Mouse (Mus musculus): ENCODE data around the gene Frmd4a. TPM values are rescaled to one million over a fixed set of nuclear protein-coding genes. Genes with fewer than 3 reads are reported as not detected.

The Frmd4a gene
- polyA plus RNA-seq, 1 experiment from 2014 or later: 57.1 TPM

GRCm38 (mm10) chr2:4439909-4440308, 422.4 kb downstream of the Frmd4a start:
- peaks cover 47% of the 10 kb centered on the region for H3K4me1 ChIP-seq (replicated peaks)
- no peak overlapping the region for H3K4me3 ChIP-seq (replicated peaks)
- peaks cover 9% of the 10 kb centered on the region; the same call in 1 of the 2 replicates for H3K36me3 ChIP-seq
- no peak overlapping the region for H3K4me2 ChIP-seq (replicated peaks)
- ATAC-seq: no peak
- H3K27me3 ChIP-seq: no peaks in the 10 kb centered on the region
- H3K9me3 ChIP-seq: no peaks in the 10 kb centered on the region
- no peak overlapping the region for H3K27ac ChIP-seq
- H3K9ac ChIP-seq (replicated peaks): no peak overlapping the region
- WGBS: 83% methylated on average over 4 of the region's 4 CpGs

DNA sequence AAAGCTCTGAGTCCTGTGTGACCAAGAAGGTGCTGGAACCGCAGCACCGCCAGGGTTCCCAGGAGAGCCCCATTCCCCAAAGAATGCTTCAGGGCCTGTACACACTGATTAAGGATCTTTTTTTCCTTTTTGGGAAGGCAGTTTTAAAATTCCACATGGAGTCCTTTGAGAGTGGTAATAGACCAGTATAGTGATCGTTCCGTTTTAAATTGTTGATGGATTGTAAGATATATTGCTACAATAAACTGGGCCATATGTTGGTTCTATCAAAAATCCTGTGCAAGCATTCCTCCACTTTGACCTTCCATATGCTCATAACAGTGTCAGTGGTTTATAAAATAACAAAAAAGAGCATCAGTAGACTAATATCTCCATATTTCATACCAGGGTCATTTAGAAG, 424.3 kb downstream of the Frmd4a start:
- no peak for ATAC-seq
- Histone ChIP-seq H3K9me3 (no peaks in the 10 kb centered on the region), H3K4me2 (replicated peaks) (no peak overlapping the region), H3K27ac (no peak overlapping the region), H3K4me3 (replicated peaks) (no peak overlapping the region), H3K36me3 (no peaks in the 10 kb centered on the region), H3K9ac (replicated peaks) (no peak overlapping the region), H3K4me1 (replicated peaks) (peaks cover 30% of the 10 kb centered on the region), H3K27me3 (no peaks in the 10 kb centered on the region)
- 92% methylated on average over 4 of the region's 4 CpGs for WGBS

DNA sequence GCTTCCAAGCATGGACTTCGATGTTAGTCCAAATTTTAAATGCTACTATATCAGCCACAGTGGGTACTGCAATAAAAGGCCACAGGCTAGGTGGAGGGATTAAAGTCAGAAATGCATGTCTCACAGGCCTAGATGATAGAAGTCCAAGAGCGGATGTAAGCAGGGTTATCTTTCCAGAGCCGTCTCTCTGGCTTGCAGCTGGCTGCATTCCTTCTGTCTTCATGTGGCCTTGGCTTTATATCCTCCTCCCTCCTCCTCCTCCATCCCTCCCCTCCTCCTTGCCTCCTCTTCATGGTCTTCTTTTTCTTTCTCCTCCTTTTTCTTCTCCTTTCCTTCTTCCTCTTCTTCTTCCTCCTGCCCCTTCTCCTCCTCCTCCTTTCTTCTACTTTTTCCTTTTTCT, 427.2 kb downstream of the Frmd4a start:
- Histone ChIP-seq H3K36me3 (no peaks in the 10 kb centered on the region), H3K4me1 (replicated peaks) (peaks cover 9% of the 10 kb centered on the region), H3K27ac (no peak overlapping the region), H3K4me2 (replicated peaks) (no peak overlapping the region), H3K9ac (replicated peaks) (no peak overlapping the region), H3K27me3 (no peaks in the 10 kb centered on the region), H3K4me3 (replicated peaks) (no peak overlapping the region), H3K9me3 (no peaks in the 10 kb centered on the region)
- ATAC-seq: no peak
- 87% methylated on average over 3 of the region's 3 CpGs for WGBS

GRCm38 (mm10) chr2:4445629-4446400, 428.3 kb downstream of the Frmd4a start:
- no peaks in the 10 kb centered on the region for H3K9me3 ChIP-seq
- WGBS: 90% methylated on average over 10 of the region's 10 CpGs
- H3K4me3 ChIP-seq (replicated peaks): no peak overlapping the region

GRCm38 (mm10) chr2:4449860-4450480, 432.5 kb downstream of the Frmd4a start:
- Histone ChIP-seq H3K4me2 (replicated peaks) (no peak overlapping the region), H3K36me3 (no peaks in the 10 kb centered on the region), H3K27ac (no peak overlapping the region), H3K27me3 (no peaks in the 10 kb centered on the region), H3K9me3 (no peaks in the 10 kb centered on the region), H3K4me3 (replicated peaks) (no peak overlapping the region), H3K4me1 (replicated peaks) (peaks cover 28% of the 10 kb centered on the region), H3K9ac (replicated peaks) (no peak overlapping the region)
- no peak for ATAC-seq
- WGBS: 86% methylated on average over 12 of the region's 12 CpGs

More at GRCm38 (mm10) chr2:4445629-4446400, 428.3 kb downstream of the Frmd4a start:
- ATAC-seq: no peak
- no peak overlapping the region for H3K4me2 ChIP-seq (replicated peaks)
- H3K27me3 ChIP-seq: no peaks in the 10 kb centered on the region
- no peaks in the 10 kb centered on the region for H3K36me3 ChIP-seq
- H3K9ac ChIP-seq (replicated peaks): no peak overlapping the region
- peaks cover 5% of the 10 kb centered on the region for H3K4me1 ChIP-seq (replicated peaks)
- H3K27ac ChIP-seq: no peak overlapping the region

DNA sequence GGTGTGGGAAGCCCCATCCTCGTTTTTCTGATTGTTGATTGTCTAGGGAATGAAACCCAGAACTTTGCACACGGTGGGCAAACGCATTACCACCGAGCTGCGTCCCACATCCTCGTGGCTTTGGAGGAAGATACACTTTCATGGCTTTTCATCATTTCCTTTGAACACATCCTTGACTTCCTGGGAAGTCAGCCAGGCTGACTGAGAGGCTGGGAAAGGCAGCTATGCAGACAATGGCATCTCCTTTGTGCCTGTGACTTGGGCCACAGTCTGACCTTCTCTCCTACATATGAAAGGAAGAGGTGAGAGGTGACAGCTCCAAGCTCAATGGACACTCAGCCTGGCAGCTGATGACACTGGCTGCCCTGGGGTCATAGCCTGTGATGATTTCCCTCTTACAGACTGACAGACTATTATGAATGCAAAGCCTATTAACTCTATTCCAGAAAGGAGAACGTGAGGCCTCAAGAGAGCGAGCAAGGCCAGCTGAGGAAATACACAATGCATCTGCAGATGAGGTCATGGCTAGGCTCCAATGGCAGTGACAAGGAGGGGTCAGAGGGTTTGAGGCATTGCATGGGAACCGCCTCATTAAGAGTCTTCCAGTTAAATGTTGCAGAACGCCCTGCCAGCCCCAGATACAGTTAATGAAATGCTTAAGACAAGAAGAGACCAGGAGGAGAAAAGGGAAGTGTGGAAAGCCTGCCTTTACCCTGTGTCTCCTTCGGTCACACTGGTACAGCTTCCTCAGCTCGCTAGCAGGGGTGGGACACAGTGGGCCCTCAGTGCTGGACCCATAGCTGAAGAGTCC, 435.3 kb downstream of the Frmd4a start:
- peak; percentile 62 for ATAC-seq
- 14% methylated on average over 12 of the region's 12 CpGs for WGBS
- Histone ChIP-seq H3K9ac (replicated peaks) (no peak overlapping the region), H3K4me3 (replicated peaks) (no peak overlapping the region), H3K27ac (peak overlapping the region; percentile 75), H3K4me1 (replicated peaks) (peaks cover 46% of the 10 kb centered on the region), H3K36me3 (no peaks in the 10 kb centered on the region), H3K9me3 (no peaks in the 10 kb centered on the region), H3K27me3 (no peaks in the 10 kb centered on the region), H3K4me2 (replicated peaks) (no peak overlapping the region)

DNA sequence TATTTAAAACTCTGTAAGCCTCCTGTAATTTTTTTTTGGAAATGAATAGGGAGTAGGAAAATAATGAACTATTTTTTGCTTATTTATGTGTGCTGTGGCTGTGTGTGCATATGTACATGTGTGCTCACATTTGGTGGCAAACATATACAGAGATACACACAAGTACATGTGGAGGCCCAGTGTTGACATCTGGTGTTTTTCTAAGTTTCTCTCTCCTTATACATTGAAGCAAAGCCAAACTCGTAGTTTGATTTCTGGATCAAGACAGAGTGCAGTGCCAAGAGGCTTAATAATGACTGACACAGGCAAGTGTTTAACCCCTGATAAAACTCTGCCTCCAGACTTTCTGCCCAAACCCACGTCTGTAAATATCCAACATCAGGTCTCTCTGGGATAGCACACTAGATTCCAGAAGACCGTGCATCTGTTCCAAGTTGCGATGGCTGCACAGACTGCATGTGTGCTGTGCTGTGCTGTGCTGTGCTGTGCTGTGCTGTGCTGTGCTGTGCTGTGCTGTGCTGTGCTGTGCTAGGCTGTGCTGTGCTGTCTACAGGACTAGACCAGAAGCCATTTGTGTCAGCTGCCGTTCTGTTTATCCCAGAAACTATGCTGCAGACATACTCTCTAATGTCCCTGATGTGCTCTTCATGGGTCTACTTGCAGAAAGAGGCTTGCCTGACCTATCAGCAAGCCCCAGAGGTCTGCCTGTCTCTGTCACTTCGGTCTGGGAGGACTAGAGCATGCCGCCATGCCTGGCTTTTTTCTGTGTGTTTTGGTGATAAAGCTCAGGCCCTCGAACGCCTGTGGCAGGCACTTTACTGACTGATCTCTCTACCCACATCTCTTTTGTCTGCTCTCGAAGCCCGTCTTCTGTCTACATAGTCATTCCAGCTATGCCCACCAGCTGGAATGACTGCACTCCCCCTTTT, 437.8 kb downstream of the Frmd4a start:
- no peak overlapping the region for H3K9ac ChIP-seq (replicated peaks)
- no peaks in the 10 kb centered on the region for H3K36me3 ChIP-seq
- no peaks in the 10 kb centered on the region for H3K9me3 ChIP-seq
- H3K4me2 ChIP-seq (replicated peaks): no peak overlapping the region
- no peak overlapping the region for H3K4me3 ChIP-seq (replicated peaks)
- no peak for ATAC-seq
- H3K27ac ChIP-seq: peak overlapping the region; percentile 25; the same call in 1 of the 2 replicates
- peaks cover 72% of the 10 kb centered on the region for H3K4me1 ChIP-seq (replicated peaks)
- WGBS: 67% methylated on average over 11 of the region's 11 CpGs
- H3K27me3 ChIP-seq: no peaks in the 10 kb centered on the region

DNA sequence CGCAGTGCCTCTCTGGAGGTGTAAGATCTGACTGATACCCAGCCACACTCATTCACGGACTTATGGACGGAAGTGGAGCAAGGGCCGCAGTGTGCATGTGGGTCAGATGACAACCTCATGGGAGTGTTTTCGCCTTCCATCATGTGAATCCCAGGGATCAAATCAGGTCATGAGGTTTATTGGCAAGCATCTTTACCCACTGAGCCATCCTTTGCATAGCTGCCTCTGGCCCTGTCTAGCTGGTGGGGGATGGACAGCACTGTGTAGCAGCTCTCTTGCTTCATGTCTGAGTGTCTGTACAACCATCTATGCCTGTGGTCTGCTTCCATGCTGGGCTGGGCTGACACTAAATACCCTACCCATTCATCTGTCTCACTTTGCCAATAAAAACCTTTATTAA, 443.4 kb downstream of the Frmd4a start:
- Histone ChIP-seq H3K9ac (replicated peaks) (no peak overlapping the region), H3K27ac (peak overlapping the region; percentile 49), H3K4me2 (replicated peaks) (no peak overlapping the region), H3K4me3 (replicated peaks) (no peak overlapping the region), H3K4me1 (replicated peaks) (peaks cover 62% of the 10 kb centered on the region), H3K36me3 (0 out of 2 replicates have a peak, but pooled peaks cover 4% of the 10 kb centered on the region), H3K9me3 (no peaks in the 10 kb centered on the region), H3K27me3 (no peaks in the 10 kb centered on the region)
- 49% methylated on average over 5 of the region's 5 CpGs for WGBS
- no peak for ATAC-seq

GRCm38 (mm10) chr2:4461514-4461913, 444.0 kb downstream of the Frmd4a start:
- Histone ChIP-seq H3K9me3 (no peaks in the 10 kb centered on the region), H3K4me2 (replicated peaks) (no peak overlapping the region), H3K27me3 (no peaks in the 10 kb centered on the region), H3K4me3 (replicated peaks) (no peak overlapping the region), H3K27ac (peak overlapping the region; percentile 49), H3K36me3 (0 out of 2 replicates have a peak, but pooled peaks cover 4% of the 10 kb centered on the region), H3K9ac (replicated peaks) (no peak overlapping the region), H3K4me1 (replicated peaks) (peaks cover 62% of the 10 kb centered on the region)
- peak; percentile 37; the same call in 1 of the 2 replicates for ATAC-seq
- WGBS: 3% methylated on average over 2 of the region's 2 CpGs

GRCm38 (mm10) chr2:4462480-4462879, 445.0 kb downstream of the Frmd4a start:
- Histone ChIP-seq H3K9me3 (no peaks in the 10 kb centered on the region), H3K9ac (replicated peaks) (0 out of 2 replicates have a peak overlapping the region, but pooled peaks have one; percentile 32)

GRCm38 (mm10) chr2:4466084-4466483, 448.6 kb downstream of the Frmd4a start:
- peaks cover 20% of the 10 kb centered on the region for H3K4me1 ChIP-seq (replicated peaks)
- 78% methylated on average over 3 of the region's 3 CpGs for WGBS

More at GRCm38 (mm10) chr2:4462480-4462879, 445.0 kb downstream of the Frmd4a start:
- Histone ChIP-seq H3K36me3 (peaks cover 4% of the 10 kb centered on the region; the same call in 1 of the 2 replicates), H3K4me1 (replicated peaks) (peaks cover 55% of the 10 kb centered on the region), H3K27ac (peak overlapping the region; percentile 62), H3K4me2 (replicated peaks) (peak overlapping the region; percentile 39), H3K27me3 (no peaks in the 10 kb centered on the region), H3K4me3 (replicated peaks) (no peak overlapping the region; the same call in 1 of the 2 replicates)
- 8% methylated on average over 11 of the region's 11 CpGs for WGBS
- ATAC-seq: peak; percentile 57; the same call in 1 of the 2 replicates

More at GRCm38 (mm10) chr2:4466084-4466483, 448.6 kb downstream of the Frmd4a start:
- H3K9ac ChIP-seq (replicated peaks): no peak overlapping the region
- no peak for ATAC-seq
- H3K4me2 ChIP-seq (replicated peaks): no peak overlapping the region
- H3K27me3 ChIP-seq: no peaks in the 10 kb centered on the region
- H3K4me3 ChIP-seq (replicated peaks): no peak overlapping the region
- H3K36me3 ChIP-seq: peaks cover 14% of the 10 kb centered on the region
- peaks cover 9% of the 10 kb centered on the region; the same call in 1 of the 2 replicates for H3K9me3 ChIP-seq
- H3K27ac ChIP-seq: no peak overlapping the region

All from midbrain, embryonic 13.5 days (tissue).